Mouse (Mus musculus) intestine, postnatal 0 days (tissue): ENCODE results near the gene Arhgef28. TPM values are rescaled to one million over a fixed set of nuclear protein-coding genes. Genes with fewer than 3 reads are reported as not detected.
A peak's percentile ranks its signal among the peaks of the same experiment; 100 is the strongest.

Experiments used
- ATAC-seq: fragments of 200-750 bp; cut with Nextera tagmentation; 2 replicates; pipeline ENCODE4 v1.8.0; 2017; ENCODE audit warnings: mild to moderate bottlenecking, moderate TSS enrichment, moderate library complexity
- H3K27ac ChIP-seq: fragments of 300-500 bp; sonication (generic); 2 replicates; pipeline ENCODE4 v1.5.1; 2014; ENCODE audit warnings: mild to moderate bottlenecking, low read depth, low read length, moderate library complexity
- H3K27me3 ChIP-seq: fragments of 300-500 bp; sonication (generic); replicated peaks from 2 replicates; pipeline ENCODE4 v1.6.1; 2014; ENCODE audit warnings: low read length, mixed read lengths; ENCODE audit not compliant: control insufficient read depth, insufficient read depth
- H3K36me3 ChIP-seq: fragments of 300-500 bp; sonication (generic); 2 replicates; pipeline ENCODE4 v1.6.1; 2014; ENCODE audit warnings: mild to moderate bottlenecking, moderate library complexity; ENCODE audit not compliant: control insufficient read depth, insufficient read depth
- H3K4me1 ChIP-seq: fragments of 300-500 bp; sonication (generic); replicated peaks from 2 replicates; pipeline ENCODE4 v1.6.1; 2014; ENCODE audit warnings: antibody characterized with exemption, low read length, mixed read lengths; ENCODE audit not compliant: control insufficient read depth, insufficient read depth
- H3K4me2 ChIP-seq: fragments of 300-500 bp; sonication (generic); replicated peaks from 2 replicates; pipeline ENCODE4 v1.6.1; 2014; ENCODE audit warnings: low read depth, mild to moderate bottlenecking, moderate library complexity
- H3K4me3 ChIP-seq: fragments of 300-500 bp; sonication (generic); 2 replicates; pipeline ENCODE4 v1.5.1; 2014; ENCODE audit warnings: low read depth, low read length
- H3K9ac ChIP-seq: fragments of 300-500 bp; sonication (generic); 2 replicates; pipeline ENCODE4 v1.6.1; 2014; ENCODE audit warnings: mild to moderate bottlenecking, low read depth, low read length
- H3K9me3 ChIP-seq: fragments of 300-500 bp; sonication (generic); 2 replicates; pipeline ENCODE4 v1.6.1; 2016; ENCODE audit warnings: mixed run types; ENCODE audit not compliant: control insufficient read depth
- CTCF ChIP-seq: sonication (generic); IDR thresholded peaks from 2 replicates; pipeline ENCODE4 v1.5.1; 2016; ENCODE audit warnings: low read depth, mild to moderate bottlenecking, control low read depth, antibody characterized with exemption, moderate library complexity
- WGBS: fragments of 180-500 bp; shearing (Covaris S2); extraction: QIAGEN DNeasy Blood & Tissue Kit; methylation state at CpG from one replicate; pipeline ENCODE4 v1.1.7; 2014; 5-methylcytosine and 5-hydroxymethylcytosine counted together
- polyA plus RNA-seq: library from polyadenylated mRNA; unstranded; fragments of >200 nt; fragmentation: Nextera tagmentation; extraction: Ambion mirVana; gene quantifications from 2 replicates; pipeline ENCODE4 v1.2.1, GENCODE M21; 2015

Arhgef28 gene
- polyA plus RNA-seq, 1 experiment from 2014 or later: 13.8 TPM

- Histone ChIP-seq H3K4me3 (no peak overlapping the region), H3K9ac (no peak overlapping the region), H3K4me2 (peak overlapping the region; percentile 24; the same call in 1 of the 2 replicates), H3K27ac (no peak overlapping the region), H3K36me3 (no peaks in the 10 kb centered on the region), H3K4me1 (no peaks in the 10 kb centered on the region), H3K27me3 (no peaks in the 10 kb centered on the region), H3K9me3 (no peaks in the 10 kb centered on the region)
- no peak for TF ChIP-seq CTCF
- 26% methylated on average over 10 of the region's 10 CpGs for WGBS
- ATAC-seq: peak; percentile 67
These were observed 30.8 kb downstream of the Arhgef28 start for GRCm38 (mm10) chr13:98175323-98176007.

- no peak for ATAC-seq
- H3K4me3 ChIP-seq: no peak overlapping the region
- WGBS: 82% methylated on average over 6 of the region's 6 CpGs
- no peak overlapping the region for H3K4me2 ChIP-seq
- H3K27ac ChIP-seq: no peak overlapping the region
- no peaks in the 10 kb centered on the region for H3K9me3 ChIP-seq
- no peak overlapping the region for H3K9ac ChIP-seq
- H3K27me3 ChIP-seq: no peaks in the 10 kb centered on the region
- H3K36me3 ChIP-seq: no peaks in the 10 kb centered on the region
- TF ChIP-seq CTCF: no peak
- no peaks in the 10 kb centered on the region for H3K4me1 ChIP-seq
These were observed 33.2 kb downstream of the Arhgef28 start for GRCm38 (mm10) chr13:98173008-98173407.

GRCm38 (mm10) chr13:98172365-98172764 lies 33.9 kb downstream of the Arhgef28 start:
- H3K27me3 ChIP-seq: no peaks in the 10 kb centered on the region
- TF ChIP-seq CTCF: no peak
- H3K4me1 ChIP-seq: no peaks in the 10 kb centered on the region
- no peak overlapping the region for H3K4me2 ChIP-seq
- no peak overlapping the region for H3K27ac ChIP-seq
- H3K4me3 ChIP-seq: no peak overlapping the region
- H3K9ac ChIP-seq: no peak overlapping the region
- ATAC-seq: no peak
- WGBS: 59% methylated on average over 11 of the region's 11 CpGs
- H3K36me3 ChIP-seq: no peaks in the 10 kb centered on the region
- no peaks in the 10 kb centered on the region for H3K9me3 ChIP-seq

GRCm38 (mm10) chr13:98171706-98172105 lies 34.5 kb downstream of the Arhgef28 start:
- Histone ChIP-seq H3K36me3 (no peaks in the 10 kb centered on the region), H3K9me3 (no peaks in the 10 kb centered on the region), H3K9ac (no peak overlapping the region), H3K27me3 (no peaks in the 10 kb centered on the region), H3K4me2 (no peak overlapping the region), H3K4me1 (no peaks in the 10 kb centered on the region), H3K27ac (no peak overlapping the region), H3K4me3 (no peak overlapping the region)
- no peak for ATAC-seq
- TF ChIP-seq CTCF: no peak
- WGBS: 98% methylated on average over 4 of the region's 4 CpGs

GRCm38 (mm10) chr13:98171257-98171656 lies 35.0 kb downstream of the Arhgef28 start:
- no peak for ATAC-seq
- no peak overlapping the region for H3K4me3 ChIP-seq
- WGBS: 94% methylated on average over 12 of the region's 12 CpGs
- no peaks in the 10 kb centered on the region for H3K4me1 ChIP-seq
- no peak overlapping the region for H3K27ac ChIP-seq
- no peak overlapping the region for H3K4me2 ChIP-seq
- no peaks in the 10 kb centered on the region for H3K36me3 ChIP-seq
- no peak overlapping the region for H3K9ac ChIP-seq
- no peaks in the 10 kb centered on the region for H3K27me3 ChIP-seq
- H3K9me3 ChIP-seq: no peaks in the 10 kb centered on the region
- no peak for TF ChIP-seq CTCF

- H3K4me1 ChIP-seq: peaks cover 5% of the 10 kb centered on the region; the same call in 1 of the 2 replicates
- no peaks in the 10 kb centered on the region for H3K9me3 ChIP-seq
- no peak overlapping the region for H3K4me3 ChIP-seq
- 79% methylated on average over 6 of the region's 6 CpGs for WGBS
- no peak overlapping the region for H3K4me2 ChIP-seq
- TF ChIP-seq CTCF: no peak
- no peaks in the 10 kb centered on the region for H3K27me3 ChIP-seq
- H3K9ac ChIP-seq: no peak overlapping the region
- no peak overlapping the region for H3K27ac ChIP-seq
- ATAC-seq: peak; percentile 38; the same call in 1 of the 2 replicates
- H3K36me3 ChIP-seq: no peaks in the 10 kb centered on the region
These were observed 41.4 kb downstream of the Arhgef28 start for GRCm38 (mm10) chr13:98164878-98165277.
